Mouse (Mus musculus) adipocyte (in vitro differentiated cells): ENCODE results near the gene Faf2.
"Not testable (repeated sequence)": the region's sequence is repeated elsewhere in the genome, so short reads cannot be mapped to it uniquely, and the experiment has no call there.

Experiments used
- DNase-seq: peaks from one replicate; pipeline ENCODE4 v3.0.0-alpha.2; 2016; ENCODE audit warnings: low spot score

The Faf2 gene

GRCm38 (mm10) chr13:54607204-54607603 lies 14.4 kb upstream of the Faf2 start:
- no peak for DNase-seq

GRCm38 (mm10) chr13:54608002-54608401 lies 13.6 kb upstream of the Faf2 start:
- no peak for DNase-seq

GRCm38 (mm10) chr13:54608666-54609065 lies 12.9 kb upstream of the Faf2 start:
- peak; percentile 37 for DNase-seq

DNA sequence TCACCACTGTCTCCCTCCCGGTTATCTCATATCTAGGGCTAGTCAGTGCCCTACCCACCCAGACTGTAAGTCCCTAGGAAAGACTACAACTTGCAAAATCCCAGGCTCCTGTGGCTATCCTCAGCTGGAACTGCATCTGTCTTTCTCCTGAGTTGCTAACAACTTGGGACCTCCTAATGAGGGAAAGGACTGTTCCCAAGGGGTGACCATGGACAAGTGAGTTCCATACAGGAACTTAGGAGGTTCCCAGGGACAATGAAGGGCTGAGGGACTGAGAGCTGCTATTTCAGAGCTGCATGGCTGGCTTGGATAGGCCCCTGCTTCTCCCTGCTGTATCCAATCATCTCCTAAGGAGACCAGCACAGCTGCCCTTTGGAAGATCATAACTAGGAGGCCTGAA lies 12.3 kb upstream of the Faf2 start:
- no peak for DNase-seq

DNA sequence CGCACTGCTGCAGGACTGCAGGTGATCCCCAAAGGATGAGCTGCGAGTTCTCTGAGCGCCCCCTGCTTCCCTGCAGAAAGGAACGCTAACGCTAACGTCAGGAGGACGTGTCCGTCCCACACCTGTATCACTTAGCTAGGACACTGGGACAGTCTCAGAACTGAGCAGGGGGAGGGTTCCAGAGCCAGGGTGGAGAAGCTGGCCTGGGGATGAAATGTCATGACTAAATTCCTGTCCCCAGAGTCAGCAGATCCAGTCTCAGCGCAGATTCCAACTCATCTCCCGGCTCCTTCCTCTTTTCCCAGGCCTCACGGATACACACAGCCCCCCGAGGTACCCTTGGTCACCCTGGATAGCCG lies 11.0 kb upstream of the Faf2 start:
- DNase-seq = no peak

DNA sequence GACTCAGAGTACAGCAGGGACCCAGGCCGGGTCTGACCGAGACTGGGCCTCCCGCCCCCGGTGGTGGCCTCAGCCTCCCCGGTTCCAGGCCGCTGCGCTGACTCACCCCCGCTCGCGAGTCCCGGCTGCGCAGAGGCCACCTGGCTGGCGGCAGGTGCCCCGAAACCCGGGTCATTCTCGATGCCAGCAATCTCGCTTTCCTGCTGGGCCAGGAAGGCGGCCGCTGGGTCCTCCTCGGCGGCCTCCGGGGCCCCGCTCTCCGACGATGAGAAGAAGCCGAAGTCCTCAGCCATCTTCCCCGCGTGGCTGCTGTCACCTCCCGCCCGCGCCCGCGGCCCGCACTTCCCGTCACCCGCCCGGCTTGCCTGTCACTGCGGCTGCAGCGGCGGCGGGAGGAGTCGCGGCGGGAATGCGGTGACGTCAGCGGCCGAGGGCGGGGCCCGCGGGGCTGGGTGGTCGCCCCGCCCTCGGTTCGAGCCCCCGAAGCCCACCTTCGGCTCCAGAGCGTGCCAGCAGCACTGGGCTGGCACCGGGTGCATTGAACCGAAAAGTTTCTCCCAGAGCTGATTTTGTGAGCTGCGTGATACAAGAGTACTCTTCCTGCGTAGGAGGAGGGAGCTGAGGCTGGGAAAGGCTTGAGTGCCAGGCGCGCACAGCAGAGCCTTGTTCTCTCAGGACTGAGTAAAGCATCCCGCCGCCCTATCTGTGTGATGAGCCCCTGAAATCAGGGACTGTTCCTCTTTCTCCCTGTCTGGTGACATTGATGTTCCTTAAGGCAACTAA lies 10.4 kb upstream of the Faf2 start, which contains the start of gene Cltb:
Gene Cltb (minus strand): TSS at position 373 of the 783 bp plus-strand sequence.
- DNase-seq = peak; percentile 63

DNA sequence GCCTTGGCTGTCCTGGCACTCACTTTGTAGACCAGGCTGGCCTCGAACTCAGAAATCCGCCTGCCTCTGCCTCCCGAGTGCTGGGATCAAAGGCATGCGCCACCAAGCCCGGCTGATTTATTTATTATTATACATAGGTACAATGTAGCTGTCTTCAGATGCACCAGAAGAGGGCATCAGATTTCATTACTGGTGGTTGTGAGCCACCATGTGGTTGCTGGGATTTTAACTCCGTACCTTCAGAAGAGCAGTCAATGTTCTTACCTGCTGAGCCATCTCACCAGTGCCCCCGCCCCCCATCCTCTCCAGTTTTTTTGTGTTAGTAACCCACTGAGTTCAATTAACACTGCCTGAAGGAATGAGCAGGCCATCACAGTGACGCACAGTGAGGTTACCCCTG lies 8.4 kb upstream of the Faf2 start:
- DNase-seq = not testable (repeated sequence)

DNA sequence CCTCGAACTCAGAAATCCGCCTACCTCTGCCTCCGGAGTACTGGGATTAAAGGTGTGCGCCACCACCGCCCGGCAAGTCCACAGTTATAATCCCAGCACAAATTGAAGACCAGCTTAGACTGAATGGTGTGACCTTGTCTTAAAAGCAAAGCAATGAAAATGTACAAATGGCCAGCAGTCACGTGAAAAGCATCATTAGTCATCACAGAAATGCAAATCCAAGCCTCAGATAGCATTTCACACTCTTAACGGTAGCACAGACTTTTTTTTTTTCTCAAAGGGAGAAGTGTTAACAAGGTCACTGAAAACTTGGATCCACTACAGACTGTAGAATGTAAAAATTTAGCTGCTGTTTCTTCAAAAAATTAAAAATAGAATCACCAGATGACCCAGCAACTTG lies 5.3 kb upstream of the Faf2 start:
- DNase-seq = no peak

GRCm38 (mm10) chr13:54616998-54617397 lies 4.6 kb upstream of the Faf2 start:
- no peak for DNase-seq

- peak; percentile 37 for DNase-seq
These were observed 457 bp downstream of the Faf2 start for GRCm38 (mm10) chr13:54621960-54622521.

- peak; percentile 94 for DNase-seq
These were observed 7.5 kb downstream of the Faf2 start for GRCm38 (mm10) chr13:54629128-54629527.

DNA sequence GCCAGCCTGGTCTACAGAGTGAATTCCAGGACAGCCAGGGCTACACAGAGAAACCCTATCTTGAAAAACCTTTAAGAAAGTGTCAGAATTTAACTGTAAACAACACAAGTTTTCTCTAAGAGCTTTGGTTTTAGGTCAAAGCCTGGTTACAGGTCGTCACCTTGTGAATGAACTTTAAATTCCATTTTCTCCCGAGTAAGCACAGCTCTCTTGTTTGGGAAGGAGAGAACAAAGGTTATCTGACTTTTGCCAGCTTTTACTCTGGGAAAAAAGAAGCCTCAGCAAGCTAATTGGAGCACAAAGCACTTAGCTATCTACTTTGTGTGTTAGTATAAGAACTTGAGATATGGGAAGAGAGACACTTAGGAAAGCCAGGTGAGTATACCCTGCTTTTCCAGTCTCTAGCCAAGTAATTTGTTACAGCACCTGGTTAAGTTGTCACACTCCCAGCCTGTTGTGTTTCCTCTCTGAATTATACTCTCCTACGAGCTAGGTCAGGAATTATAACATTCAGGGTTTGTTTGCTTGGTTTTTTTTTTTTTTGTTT lies 11.2 kb downstream of the Faf2 start:
- DNase-seq = peak; percentile 25

DNA sequence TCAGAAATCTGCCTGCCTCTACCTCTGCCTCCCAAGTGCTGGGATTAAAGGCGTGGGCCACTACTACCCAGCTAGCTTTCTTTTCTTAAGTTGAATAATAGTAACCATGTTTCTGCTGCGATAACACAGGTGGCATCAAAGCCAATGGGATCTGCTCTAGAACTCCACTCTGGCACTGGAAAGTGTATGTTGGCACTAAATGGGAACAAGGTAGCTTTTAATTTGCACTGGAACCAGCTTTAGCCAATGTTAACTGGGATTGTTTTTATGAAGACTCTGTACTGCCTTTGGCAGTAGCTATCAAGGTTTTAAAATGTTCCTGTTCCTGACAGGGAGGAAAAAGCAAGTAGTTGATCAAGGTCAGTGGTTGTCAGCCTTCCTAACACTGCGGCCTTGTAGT lies 13.4 kb downstream of the Faf2 start:
- DNase-seq = no peak

DNA sequence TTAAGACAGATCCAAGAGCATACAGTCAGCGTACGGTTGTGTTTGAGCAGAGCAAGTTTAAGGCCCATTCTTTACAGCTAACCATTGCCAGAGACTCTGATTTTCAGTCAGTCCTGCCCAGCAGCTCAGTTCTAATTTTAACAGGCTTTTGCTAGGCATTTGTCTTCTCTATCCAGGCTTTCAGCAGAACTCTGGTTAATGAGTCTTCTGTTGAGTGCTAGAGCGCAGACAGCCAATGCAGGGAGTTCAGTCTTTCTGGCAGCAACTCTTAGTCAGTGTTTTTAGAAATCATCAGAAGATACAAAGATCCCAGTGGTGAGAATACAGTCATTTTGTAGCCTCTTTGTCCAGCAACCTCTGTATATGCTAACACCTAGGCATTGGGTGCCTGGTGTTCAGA lies 28.9 kb downstream of the Faf2 start:
- no peak for DNase-seq

DNA sequence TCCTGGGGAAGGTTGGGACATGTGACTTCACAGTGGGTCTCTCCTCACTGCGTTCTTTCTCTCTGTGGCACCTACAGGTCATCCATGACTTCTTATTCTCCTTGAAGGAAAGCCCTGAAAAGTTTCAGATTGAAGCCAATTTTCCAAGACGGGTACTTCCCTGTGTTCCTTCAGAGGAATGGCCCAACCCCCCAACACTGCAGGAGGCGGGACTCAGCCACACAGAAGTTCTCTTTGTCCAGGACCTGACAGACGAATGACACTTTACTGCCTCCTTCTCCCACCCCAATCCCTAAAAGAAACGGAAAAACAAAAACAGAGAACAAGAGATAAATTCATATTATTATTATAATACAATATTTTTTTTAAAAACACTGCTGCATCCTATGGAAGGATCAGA lies 39.3 kb downstream of the Faf2 start:
- DNase-seq = no peak

GRCm38 (mm10) chr13:54661358-54661757 lies 39.8 kb downstream of the Faf2 start:
- DNase-seq = no peak

GRCm38 (mm10) chr13:54663999-54664398 lies 42.4 kb downstream of the Faf2 start:
- no peak for DNase-seq

- DNase-seq = no peak
These were observed 42.9 kb downstream of the Faf2 start for GRCm38 (mm10) chr13:54664509-54664908.

DNA sequence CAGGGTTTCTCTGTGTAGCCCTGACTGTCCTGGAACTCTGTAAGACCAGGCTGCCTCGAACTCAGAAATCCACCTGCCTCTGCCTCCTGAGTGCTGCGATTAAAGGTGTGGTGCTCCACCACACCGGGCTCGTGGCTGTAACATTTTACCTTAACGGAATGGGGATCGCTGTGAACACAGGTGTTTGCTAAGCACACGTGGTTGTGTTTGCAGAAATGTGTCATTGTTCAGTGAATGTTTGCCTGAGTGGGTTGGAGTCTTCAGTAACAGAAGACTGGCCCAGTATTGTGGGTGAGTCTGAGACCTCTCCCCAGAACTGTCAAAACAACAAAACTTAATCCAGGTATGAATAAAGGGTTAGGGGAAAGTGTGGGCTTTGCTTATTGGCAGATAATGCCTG lies 43.5 kb downstream of the Faf2 start:
- DNase-seq = no peak

- DNase-seq = peak; percentile 67
These were observed 48.9 kb downstream of the Faf2 start for GRCm38 (mm10) chr13:54670491-54670890.

GRCm38 (mm10) chr13:54675895-54676590 lies 54.5 kb downstream of the Faf2 start:
- no peak for DNase-seq

DNA sequence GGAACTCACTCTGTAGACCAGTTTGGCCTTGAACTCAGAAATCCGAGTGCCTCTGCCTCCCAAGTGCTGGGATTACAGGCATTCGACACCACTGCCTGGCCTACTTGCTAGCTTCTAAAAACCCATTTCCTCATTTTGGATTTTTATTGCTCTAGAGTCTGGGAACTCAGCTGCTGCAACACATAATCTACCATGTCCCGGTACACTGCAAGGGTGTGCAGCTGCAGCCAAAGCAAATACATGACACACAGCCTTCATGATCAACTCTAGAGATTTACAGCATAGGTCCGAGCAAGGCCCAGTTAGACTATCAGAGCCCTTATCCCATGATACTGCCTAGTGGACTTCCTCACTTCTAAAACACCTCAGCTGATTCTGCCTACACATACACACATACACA lies 56.7 kb downstream of the Faf2 start:
- DNase-seq = no peak
